Mouse (Mus musculus): Measurements from ENCODE around the gene Macrod1. TPM values are rescaled to one million over a fixed set of nuclear protein-coding genes. Genes with fewer than 3 reads are reported as not detected.

The Macrod1 gene
- polyA plus RNA-seq, 1 experiment: 5.7 TPM

DNA sequence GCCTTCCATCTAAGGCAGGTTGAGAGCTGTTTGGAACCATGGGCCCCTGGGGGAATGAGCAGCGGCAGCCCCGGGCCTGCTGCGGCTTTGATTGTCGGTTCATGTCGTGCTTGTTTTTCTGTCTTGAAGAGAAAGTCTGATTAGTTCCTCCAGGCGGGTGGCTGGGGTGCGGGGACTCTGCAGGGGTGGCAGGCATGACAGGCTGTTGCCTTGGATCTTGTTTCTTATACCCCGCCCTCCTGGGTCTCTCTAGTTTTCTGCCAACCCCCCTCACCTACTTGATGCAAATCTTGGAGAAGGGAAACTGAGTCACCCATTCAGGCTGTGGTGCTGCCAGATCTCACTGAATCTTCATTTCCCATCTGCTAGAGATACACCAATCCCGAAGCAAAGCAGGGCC lies 31.9 kb downstream of the Macrod1 start:
- TF ChIP-seq CTCF (IDR thresholded peaks at IDR 0.05; ENCODE audit: borderline replicate concordance, extremely low read depth, insufficient read depth, insufficient read length) (no peak), POLR2A (IDR thresholded peaks at IDR 0.05; ENCODE audit: borderline replicate concordance, extremely low read depth, insufficient read depth, insufficient read length, poor library complexity, severe bottlenecking) (no peak)
- no peak for DNase-seq (ENCODE audit: low read depth)

GRCm38 (mm10) chr19:7089050-7089449 lies 32.4 kb downstream of the Macrod1 start:
- DNase-seq (ENCODE audit: low read depth): no peak
- TF ChIP-seq CTCF (IDR thresholded peaks at IDR 0.05; ENCODE audit: borderline replicate concordance, extremely low read depth, insufficient read depth, insufficient read length) (no peak), POLR2A (IDR thresholded peaks at IDR 0.05; ENCODE audit: borderline replicate concordance, extremely low read depth, insufficient read depth, insufficient read length, poor library complexity, severe bottlenecking) (no peak)

- no peak for TF ChIP-seq POLR2A (IDR thresholded peaks at IDR 0.05; ENCODE audit: borderline replicate concordance, extremely low read depth, insufficient read depth, insufficient read length, poor library complexity, severe bottlenecking)
- no peak for TF ChIP-seq CTCF (IDR thresholded peaks at IDR 0.05; ENCODE audit: borderline replicate concordance, extremely low read depth, insufficient read depth, insufficient read length)
- DNase-seq (ENCODE audit: low read depth): no peak
Observed at GRCm38 (mm10) chr19:7089842-7090251, 33.2 kb downstream of the Macrod1 start.

GRCm38 (mm10) chr19:7090369-7091064 lies 33.9 kb downstream of the Macrod1 start:
- peak; percentile 87 for DNase-seq (ENCODE audit: low read depth)

DNA sequence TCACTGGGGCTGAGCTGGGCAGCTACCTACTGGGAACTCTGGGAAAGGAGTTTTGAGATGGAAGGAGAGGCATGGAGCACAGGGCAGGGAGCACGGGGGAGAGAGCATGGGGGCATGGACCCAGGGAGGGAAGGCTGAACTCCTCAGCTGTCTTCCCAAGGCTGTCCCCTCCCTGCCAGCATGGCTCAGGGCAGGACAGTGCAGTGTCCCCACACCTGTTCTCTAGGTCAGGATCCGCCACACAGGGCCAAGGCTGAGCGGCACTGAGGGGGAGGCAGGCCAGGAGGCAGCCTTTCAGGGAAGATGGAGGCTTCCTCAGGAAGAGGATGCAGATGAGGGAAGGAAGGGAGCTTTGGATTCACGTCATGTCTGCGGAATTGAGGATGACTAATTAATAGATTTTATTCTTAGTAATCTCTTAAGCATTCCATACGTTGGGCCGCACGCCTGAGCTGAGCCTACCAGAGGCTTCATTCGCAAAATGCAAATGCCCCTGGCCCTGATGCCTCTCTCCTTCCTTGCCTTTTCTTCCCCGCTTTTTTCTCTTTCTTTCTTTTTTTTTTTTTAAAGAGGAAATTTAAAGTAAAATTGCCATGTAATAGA lies 34.9 kb downstream of the Macrod1 start:
- no peak for TF ChIP-seq POLR2A (IDR thresholded peaks at IDR 0.05; ENCODE audit: borderline replicate concordance, extremely low read depth, insufficient read depth, insufficient read length, poor library complexity, severe bottlenecking)
- no peak for TF ChIP-seq CTCF (IDR thresholded peaks at IDR 0.05; ENCODE audit: borderline replicate concordance, extremely low read depth, insufficient read depth, insufficient read length)
- peak; percentile 74 for DNase-seq (ENCODE audit: low read depth)

More at GRCm38 (mm10) chr19:7090369-7091064, 33.9 kb downstream of the Macrod1 start:
- no peak for TF ChIP-seq CTCF (IDR thresholded peaks at IDR 0.05; ENCODE audit: borderline replicate concordance, extremely low read depth, insufficient read depth, insufficient read length)
- TF ChIP-seq POLR2A (IDR thresholded peaks at IDR 0.05; ENCODE audit: borderline replicate concordance, extremely low read depth, insufficient read depth, insufficient read length, poor library complexity, severe bottlenecking): no peak

DNA sequence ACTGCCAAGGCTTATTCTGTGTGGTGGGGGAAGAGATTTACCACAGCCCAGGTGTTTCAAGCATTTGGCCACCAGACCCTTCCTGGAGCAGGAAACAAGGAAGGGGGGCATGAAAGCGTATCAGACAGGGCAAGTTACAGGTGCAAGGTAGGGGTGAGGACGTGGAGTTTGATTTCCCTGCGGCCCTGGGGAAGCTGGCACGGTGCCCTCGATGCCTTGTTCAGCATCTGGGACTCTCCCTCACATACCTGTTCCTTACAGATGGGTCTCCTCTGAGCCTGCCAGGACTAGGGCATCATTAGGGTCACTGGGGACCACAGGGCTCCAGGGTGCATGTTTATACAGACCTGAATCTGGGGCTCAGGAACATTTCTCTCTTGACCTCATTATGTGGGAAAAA lies 36.1 kb downstream of the Macrod1 start:
- no peak for DNase-seq (ENCODE audit: low read depth)
- TF ChIP-seq POLR2A (IDR thresholded peaks at IDR 0.05; ENCODE audit: borderline replicate concordance, extremely low read depth, insufficient read depth, insufficient read length, poor library complexity, severe bottlenecking): no peak
- TF ChIP-seq CTCF (IDR thresholded peaks at IDR 0.05; ENCODE audit: borderline replicate concordance, extremely low read depth, insufficient read depth, insufficient read length): no peak

DNA sequence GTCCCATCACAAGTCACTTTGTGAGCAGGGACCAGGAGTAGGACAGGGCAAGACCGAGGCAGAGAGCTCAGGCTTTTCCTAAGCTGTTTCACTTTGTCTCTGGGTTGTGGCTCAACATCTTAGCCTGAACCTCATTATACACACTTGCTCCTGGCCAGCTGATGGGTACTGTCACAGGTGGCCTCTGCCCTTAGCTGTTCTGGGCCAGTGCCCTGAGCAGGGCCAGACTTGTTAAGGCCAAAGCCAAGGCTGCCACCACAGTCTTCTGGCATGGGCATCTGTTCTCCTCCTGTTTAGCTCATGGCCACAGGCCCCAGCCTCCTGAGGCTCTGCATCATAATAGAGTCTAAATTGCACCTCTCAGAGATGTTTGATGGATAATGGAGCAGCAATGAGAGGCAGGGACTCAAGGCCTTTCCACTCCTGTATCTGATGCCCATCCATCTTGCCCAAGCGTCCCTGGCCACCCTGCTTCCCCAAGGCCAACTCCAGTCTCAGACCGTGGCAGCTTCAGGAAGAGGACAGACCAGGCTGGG lies 43.1 kb downstream of the Macrod1 start:
- DNase-seq (ENCODE audit: low read depth): no peak
- TF ChIP-seq CTCF (IDR thresholded peaks at IDR 0.05; ENCODE audit: borderline replicate concordance, extremely low read depth, insufficient read depth, insufficient read length): no peak
- no peak for TF ChIP-seq POLR2A (IDR thresholded peaks at IDR 0.05; ENCODE audit: borderline replicate concordance, extremely low read depth, insufficient read depth, insufficient read length, poor library complexity, severe bottlenecking)

DNA sequence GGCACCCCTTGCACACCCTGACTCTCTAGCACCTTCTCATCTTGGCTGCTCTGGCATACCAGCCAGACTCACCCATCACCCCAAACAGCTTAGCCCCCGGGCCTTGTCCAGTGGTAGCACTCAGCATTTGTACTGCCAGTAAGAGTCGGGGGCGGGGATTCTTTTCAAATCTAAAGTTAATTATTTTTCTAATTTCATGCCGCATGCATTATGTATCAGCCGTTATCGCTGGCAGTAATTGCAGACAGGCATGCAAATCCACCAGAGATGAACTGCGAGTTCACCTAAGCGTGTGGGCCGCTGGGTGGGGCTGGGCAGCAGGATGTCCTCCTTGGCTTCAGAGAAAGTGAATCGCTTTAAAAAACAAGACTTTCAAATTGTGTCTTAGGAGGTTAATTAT lies 45.4 kb downstream of the Macrod1 start:
- TF ChIP-seq POLR2A (IDR thresholded peaks at IDR 0.05; ENCODE audit: borderline replicate concordance, extremely low read depth, insufficient read depth, insufficient read length, poor library complexity, severe bottlenecking) (no peak), CTCF (IDR thresholded peaks at IDR 0.05; ENCODE audit: borderline replicate concordance, extremely low read depth, insufficient read depth, insufficient read length) (no peak)
- DNase-seq (ENCODE audit: low read depth): peak; percentile 64

- DNase-seq (ENCODE audit: low read depth): no peak
- no peak for TF ChIP-seq CTCF (IDR thresholded peaks at IDR 0.05; ENCODE audit: borderline replicate concordance, extremely low read depth, insufficient read depth, insufficient read length)
- no peak for TF ChIP-seq POLR2A (IDR thresholded peaks at IDR 0.05; ENCODE audit: borderline replicate concordance, extremely low read depth, insufficient read depth, insufficient read length, poor library complexity, severe bottlenecking)
Observed at GRCm38 (mm10) chr19:7103349-7103992, 46.9 kb downstream of the Macrod1 start.

DNA sequence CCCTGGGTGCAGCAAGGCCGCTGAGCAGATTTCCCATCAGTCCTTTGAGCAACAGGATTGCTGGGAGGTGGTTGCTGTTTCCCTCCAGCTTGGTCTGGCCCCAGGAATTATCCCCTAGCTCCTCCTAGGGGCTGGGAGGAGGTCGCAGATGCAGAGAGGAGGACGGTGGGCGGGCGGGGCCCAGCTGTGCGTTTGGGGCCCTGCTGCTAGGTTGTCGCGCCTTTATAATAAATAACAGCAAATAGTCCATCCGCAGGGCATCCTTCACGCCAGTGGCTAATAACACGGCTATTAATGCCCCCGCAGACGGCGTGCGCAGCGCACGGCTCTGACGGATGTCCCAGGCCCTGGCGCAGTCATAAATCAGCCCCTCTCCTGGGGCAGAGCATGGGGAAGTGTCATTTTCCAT lies 47.4 kb downstream of the Macrod1 start:
- TF ChIP-seq CTCF (IDR thresholded peaks at IDR 0.05; ENCODE audit: borderline replicate concordance, extremely low read depth, insufficient read depth, insufficient read length) (peak; percentile 39; the same call in 1 of the 2 replicates), POLR2A (IDR thresholded peaks at IDR 0.05; ENCODE audit: borderline replicate concordance, extremely low read depth, insufficient read depth, insufficient read length, poor library complexity, severe bottlenecking) (no peak)
- DNase-seq (ENCODE audit: low read depth): peak; percentile 74

GRCm38 (mm10) chr19:7105544-7105943 lies 48.9 kb downstream of the Macrod1 start, which contains the start of gene Flrt1:
Gene Flrt1, minus strand, starts transcription at chr19:7105729.
- peak; percentile 60 for DNase-seq (ENCODE audit: low read depth)
- TF ChIP-seq POLR2A (IDR thresholded peaks at IDR 0.05; ENCODE audit: borderline replicate concordance, extremely low read depth, insufficient read depth, insufficient read length, poor library complexity, severe bottlenecking) (no peak), CTCF (IDR thresholded peaks at IDR 0.05; ENCODE audit: borderline replicate concordance, extremely low read depth, insufficient read depth, insufficient read length) (no peak)

Data from brain, embryonic 14.5 days (tissue).